9 mouse cellular contexts compared by ENCODE assay signal in the genomic region with DNA sequence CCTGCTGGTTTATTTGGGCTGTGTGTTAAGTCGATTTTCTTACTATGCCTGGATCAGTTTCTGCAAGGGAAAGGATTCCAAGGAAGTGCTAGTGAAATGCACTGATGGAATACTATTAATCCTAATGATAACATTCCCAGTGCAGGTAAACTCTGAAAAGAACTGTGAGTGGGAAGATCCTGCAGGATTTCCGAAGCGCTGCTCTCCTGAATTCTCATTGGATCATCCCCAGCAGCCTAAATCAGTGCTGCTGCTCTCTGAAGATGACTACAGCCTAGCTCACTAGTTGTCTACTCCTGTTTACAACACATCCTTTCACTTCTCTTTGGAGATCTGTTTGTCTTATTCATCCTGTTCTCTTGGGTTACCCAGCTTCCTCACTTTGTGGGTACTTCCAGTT. TPM values are rescaled to one million over a fixed set of nuclear protein-coding genes. Genes with fewer than 3 reads are reported as not detected.
DNase-seq lines count a peak whose midpoint lies in the region; ATAC-seq and TF ChIP-seq lines count a peak whose summit lies in the region.
"Had no signal": no experiment of that assay in that cellular context is flagged by ENCODE, and none has a peak within 500 bp of the region (broad histone marks: within the 10 kb centered on the region; RNA-seq: fewer than 3 reads in every experiment).

No protein-coding gene starts in this region.

- TF ChIP-seq CTCF in bone marrow macrophage, adult 2 months (IDR thresholded peaks at IDR 0.05; ENCODE audit: low read depth, low read length): no peak
- no peak for TF ChIP-seq CTCF in lung, adult 2 months (IDR thresholded peaks at IDR 0.05; ENCODE audit: insufficient read depth, low read length)

- 7% methylated on average over 3 of the region's 3 CpGs for WGBS in heart, embryonic 11.5 days (ENCODE audit: insufficient replicate concordance)
- 7% methylated on average over 3 of the region's 3 CpGs for WGBS in forebrain, embryonic 14.5 days
- 1% methylated on average over 3 of the region's 3 CpGs for WGBS in midbrain, embryonic 11.5 days
- 12% methylated on average over 3 of the region's 3 CpGs for WGBS in lung, adult 2 months

- H3K4me3 ChIP-seq in heart, embryonic 11.5 days (ENCODE audit: low read depth, low read length): no peak overlapping the region
- H3K4me3 ChIP-seq in bone marrow macrophage, adult 2 months (ENCODE audit: insufficient read depth, low read length): peak overlapping the region; percentile 41; the same call in 1 of the 2 replicates
- H3K4me3 ChIP-seq in forebrain, embryonic 14.5 days (ENCODE audit: low read depth, low read length): peak overlapping the region; percentile 46
- H3K4me3 ChIP-seq in midbrain, embryonic 11.5 days (ENCODE audit: low read depth, low read length): peak overlapping the region; percentile 38; the same call in 1 of the 2 replicates
- no peak overlapping the region for H3K4me3 ChIP-seq in lung, adult 2 months (replicated peaks; ENCODE audit: extremely low read depth, low read depth, low read length)

- no peak for ATAC-seq in heart, embryonic 11.5 days (replicated peaks; ENCODE audit: insufficient number of reproducible peaks, low FRiP score, low TSS enrichment)
- peak; percentile 12; the same call in 1 of the 2 replicates for ATAC-seq in forebrain, embryonic 14.5 days
- ATAC-seq in midbrain, embryonic 11.5 days (ENCODE audit: low FRiP score): no peak
- ATAC-seq in megakaryocyte progenitor cell, adult 5-6 weeks (replicated peaks; ENCODE audit: poor library complexity): no peak

- no peak overlapping the region for H3K27ac ChIP-seq in heart, embryonic 11.5 days (ENCODE audit: low read depth, low read length)
- H3K27ac ChIP-seq in bone marrow macrophage, adult 2 months (ENCODE audit: insufficient read depth, low read depth, low read length): no peak overlapping the region
- no peak overlapping the region for H3K27ac ChIP-seq in forebrain, embryonic 14.5 days (ENCODE audit: low read depth, low read length)
- H3K27ac ChIP-seq in midbrain, embryonic 11.5 days (ENCODE audit: low read depth, low read length): no peak overlapping the region

- no peaks in the 10 kb centered on the region for H3K9me3 ChIP-seq in heart, embryonic 11.5 days (replicated peaks; ENCODE audit: control insufficient read depth, low read length)
- no peaks in the 10 kb centered on the region for H3K9me3 ChIP-seq in forebrain, embryonic 14.5 days (replicated peaks; ENCODE audit: control insufficient read depth, low read length)
- H3K9me3 ChIP-seq in midbrain, embryonic 11.5 days (ENCODE audit: control insufficient read depth, low read length): no peaks in the 10 kb centered on the region

- H3K4me1 ChIP-seq in heart, embryonic 11.5 days (ENCODE audit: control insufficient read depth, insufficient read depth, low read length): no peaks in the 10 kb centered on the region; the same call in 1 of the 2 replicates
- peaks cover 4% of the 10 kb centered on the region; the same call in 1 of the 2 replicates for H3K4me1 ChIP-seq in bone marrow macrophage, adult 2 months (ENCODE audit: control insufficient read depth, insufficient read depth, low read length)
- H3K4me1 ChIP-seq in forebrain, embryonic 14.5 days (ENCODE audit: control insufficient read depth, insufficient read depth, low read length): 0 out of 2 replicates have a peak, but pooled peaks cover 3% of the 10 kb centered on the region
- peaks cover 6% of the 10 kb centered on the region for H3K4me1 ChIP-seq in midbrain, embryonic 11.5 days (ENCODE audit: control insufficient read depth, insufficient read depth, low read length)
- no peaks in the 10 kb centered on the region for H3K4me1 ChIP-seq in lung, adult 2 months (ENCODE audit: control insufficient read depth, insufficient read depth, low read length)

- intact Hi-C loops in heart, postnatal 14 days (cut with DNase I): no loop called here

- no peak for TF ChIP-seq POLR2A in bone marrow macrophage, adult 2 months (IDR thresholded peaks at IDR 0.05; ENCODE audit: borderline replicate concordance, low read depth, low read length)
- no peak for TF ChIP-seq POLR2A in lung, adult 2 months (IDR thresholded peaks at IDR 0.05; ENCODE audit: borderline replicate concordance, extremely low read depth, low read depth, low read length)

- peak overlapping the region; percentile 73 for H3K4me2 ChIP-seq in heart, embryonic 11.5 days
- H3K4me2 ChIP-seq in forebrain, embryonic 14.5 days (ENCODE audit: low read length): peak overlapping the region; percentile 73
- peak overlapping the region; percentile 70 for H3K4me2 ChIP-seq in midbrain, embryonic 11.5 days

- H3K27me3 ChIP-seq in heart, embryonic 11.5 days (ENCODE audit: control insufficient read depth, insufficient read depth, low read length): peaks cover 27% of the 10 kb centered on the region
- H3K27me3 ChIP-seq in forebrain, embryonic 14.5 days (replicated peaks; ENCODE audit: control insufficient read depth, insufficient read depth, low read length): no peaks in the 10 kb centered on the region; the same call in 1 of the 2 replicates
- H3K27me3 ChIP-seq in midbrain, embryonic 11.5 days (ENCODE audit: control insufficient read depth, insufficient read depth, low read length): peaks cover 16% of the 10 kb centered on the region

- DNase-seq in heart, postnatal 14 days: no peak
- peak; percentile 30 for DNase-seq in forebrain, embryonic 14.5 days (ENCODE audit: low spot score)
- DNase-seq in midbrain, embryonic 11.5 days (ENCODE audit: low spot score, missing footprints): no peak
- DNase-seq in lung, adult 2 months: no peak
- no peak for DNase-seq in adrenal gland, postnatal 36 days

- H3K36me3 ChIP-seq in heart, embryonic 11.5 days (ENCODE audit: control insufficient read depth, insufficient read depth, low read length): no peaks in the 10 kb centered on the region
- no peaks in the 10 kb centered on the region for H3K36me3 ChIP-seq in forebrain, embryonic 14.5 days (ENCODE audit: control insufficient read depth, insufficient read depth, low read length)
- no peaks in the 10 kb centered on the region for H3K36me3 ChIP-seq in midbrain, embryonic 11.5 days (ENCODE audit: control insufficient read depth, insufficient read depth, low read length)

- no peak overlapping the region for H3K9ac ChIP-seq in heart, embryonic 11.5 days (ENCODE audit: low read depth, low read length)
- H3K9ac ChIP-seq in forebrain, embryonic 14.5 days (ENCODE audit: low read length): peak overlapping the region; percentile 64; the same call in 1 of the 2 replicates
- no peak overlapping the region; the same call in 1 of the 2 replicates for H3K9ac ChIP-seq in midbrain, embryonic 11.5 days (ENCODE audit: low read length)

RNA-seq across cellular contexts. Expression of gene Brinp3, which starts 0.8 kb away (rescaled TPM):
- polyA plus RNA-seq in heart, embryonic 11.5 days (2014; fragmentation: Nextera tagmentation; extraction: Ambion mirVana): 0.13 and 0.23 TPM in 2 replicates
- total RNA-seq in heart, postnatal 14 days (2021): not detected
- polyA plus RNA-seq in bone marrow macrophage, adult 2 months (2012; ENCODE audit: insufficient read depth, insufficient read length, missing spikeins): not detected in 2 replicates
- polyA plus RNA-seq in forebrain, embryonic 14.5 days (2014; fragmentation: Nextera tagmentation; extraction: Ambion mirVana): 8.1 and 13.1 TPM in 2 replicates
- polyA plus RNA-seq in midbrain, embryonic 11.5 days (2014; fragmentation: Nextera tagmentation; extraction: Ambion mirVana): 1.1 and 1.9 TPM in 2 replicates
- total RNA-seq in megakaryocyte progenitor cell, adult 5-6 weeks (2015): not detected in 2 replicates
- not detected in 2 replicates for total RNA-seq in megakaryocyte progenitor cell, adult 5-6 weeks (2017)
- not detected in 2 replicates for polyA plus RNA-seq in lung, adult 2 months (2012; rRNA removed)
- total RNA-seq in adrenal gland, postnatal 36 days (2021): under 1 TPM in 1 of 2 experiments, not detected in 1; 0.26 TPM
- total RNA-seq: liver, adult 2 months had no signal
- polyA plus RNA-seq: liver, adult 2 months had no signal

Comparison
In these comparisons a context has a peak if more than half of its experiments do, and no peak if none do; other contexts are left out.
1. H3K4me3 ChIP-seq: peak in bone marrow macrophage, adult 2 months (single experiment), forebrain, embryonic 14.5 days (single experiment) and midbrain, embryonic 11.5 days (single experiment); none in heart, embryonic 11.5 days (single experiment) and lung, adult 2 months (single experiment).
2. Peak in every context shown above with its lines, with median percentiles within 50 percentile points of each other: H3K4me2 ChIP-seq.